Mouse (Mus musculus) retina, embryonic 14.5 days (tissue): ENCODE data around the gene Nr3c2.

Experiments
- DNase-seq: peaks from one replicate; pipeline ENCODE4 v3.0.0-alpha.2; 2015; ENCODE audit warnings: low spot score

The Nr3c2 gene

DNA sequence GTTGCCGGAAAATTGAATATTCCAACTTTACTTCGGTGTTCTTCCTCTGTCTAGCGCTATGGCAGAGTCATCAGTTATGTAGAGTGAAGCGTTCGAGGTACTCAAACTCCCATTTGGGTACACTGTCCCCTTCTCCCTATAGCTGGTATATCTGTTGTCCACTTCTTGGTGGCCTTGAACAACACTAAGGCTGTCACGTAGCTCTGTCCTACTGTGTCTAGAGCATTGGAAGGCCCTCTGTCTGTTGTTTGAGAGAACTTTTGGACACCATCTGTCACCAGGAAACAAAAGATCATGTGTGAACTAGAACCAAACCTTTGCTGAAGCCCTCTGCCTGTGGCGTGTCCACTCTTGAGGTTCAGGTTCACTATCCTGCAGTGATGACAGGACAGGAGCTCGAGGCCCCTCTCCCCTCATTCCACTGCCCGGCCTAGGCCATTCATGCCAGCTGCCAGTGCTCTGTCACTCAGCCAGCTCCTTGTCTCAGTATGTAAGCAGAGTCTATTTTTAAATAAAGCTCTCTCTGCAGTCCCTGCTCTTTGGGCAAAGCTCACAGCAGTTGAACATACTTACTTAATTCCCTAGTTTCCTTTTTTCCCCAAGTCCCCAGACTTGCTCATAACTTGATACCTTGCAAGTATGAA is 72.6 kb downstream of the Nr3c2 start:
- DNase-seq: no peak

DNA sequence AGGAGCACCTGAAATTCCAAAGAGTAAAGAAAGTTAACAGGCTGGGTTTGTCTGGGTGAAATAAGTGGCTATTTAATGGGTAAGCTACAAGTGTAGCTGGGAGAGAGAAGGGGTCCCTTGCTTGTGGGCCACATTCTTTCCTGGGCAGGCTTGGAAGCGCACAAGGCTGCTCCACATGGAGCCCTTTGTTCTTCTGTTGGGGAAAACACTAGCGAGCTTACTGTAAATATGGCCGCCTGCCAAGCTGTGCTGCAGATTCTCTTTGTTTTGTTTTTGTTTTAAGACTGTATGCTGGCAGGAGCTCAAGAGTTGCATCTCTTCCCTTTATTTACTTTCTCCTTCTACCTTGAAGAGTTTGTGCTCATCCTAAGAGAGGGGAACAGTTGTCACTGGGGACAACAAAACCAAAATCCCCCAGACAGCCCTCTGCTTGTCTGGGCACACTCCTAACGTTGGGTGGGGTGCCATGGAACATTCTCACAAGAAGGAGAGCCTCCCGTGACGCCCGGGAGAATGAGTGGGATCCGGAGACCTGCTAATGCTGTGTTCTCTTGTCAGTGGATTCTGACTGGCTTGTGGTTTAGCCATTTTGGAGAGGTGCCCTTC is 73.8 kb downstream of the Nr3c2 start:
- DNase-seq: no peak

DNA sequence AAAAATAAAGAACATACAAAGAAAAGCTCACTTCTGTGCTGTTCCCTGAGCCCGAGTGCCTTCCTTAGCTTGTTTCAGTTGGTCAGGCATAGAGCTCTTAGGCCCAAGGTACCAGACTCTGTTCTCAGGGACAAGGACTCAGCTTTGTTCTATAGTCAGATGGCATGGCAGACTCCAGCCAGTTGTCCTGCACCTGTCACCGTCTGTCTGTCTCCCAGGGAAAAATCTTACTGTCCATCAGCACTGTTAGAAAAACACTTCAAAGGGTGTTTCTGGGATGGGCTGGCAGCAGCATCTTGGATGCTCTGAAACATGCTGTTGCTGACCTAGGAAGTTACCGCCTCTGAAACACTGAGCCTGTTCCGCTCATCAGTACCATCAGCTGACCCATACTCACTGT is 78.7 kb downstream of the Nr3c2 start:
- DNase-seq: no peak

DNA sequence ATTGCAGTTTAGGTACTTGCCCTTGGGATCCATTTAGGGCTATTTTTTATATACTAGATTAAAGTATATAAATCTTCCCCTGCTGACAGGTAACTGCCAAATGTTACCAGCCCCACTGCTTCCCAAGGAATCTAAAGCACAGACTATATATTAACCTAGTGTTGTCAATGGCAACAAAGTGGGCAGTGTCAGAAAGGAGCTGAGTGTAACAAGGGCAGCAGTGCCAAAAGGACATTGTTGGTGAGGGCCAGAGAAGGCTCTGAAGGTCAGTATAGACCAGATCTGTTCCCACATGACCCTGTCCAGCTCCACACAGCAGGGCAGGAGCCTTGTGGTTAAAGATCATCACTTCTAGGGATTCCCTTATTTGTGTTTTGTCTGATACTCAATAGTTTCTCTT is 84.8 kb downstream of the Nr3c2 start:
- no peak for DNase-seq

DNA sequence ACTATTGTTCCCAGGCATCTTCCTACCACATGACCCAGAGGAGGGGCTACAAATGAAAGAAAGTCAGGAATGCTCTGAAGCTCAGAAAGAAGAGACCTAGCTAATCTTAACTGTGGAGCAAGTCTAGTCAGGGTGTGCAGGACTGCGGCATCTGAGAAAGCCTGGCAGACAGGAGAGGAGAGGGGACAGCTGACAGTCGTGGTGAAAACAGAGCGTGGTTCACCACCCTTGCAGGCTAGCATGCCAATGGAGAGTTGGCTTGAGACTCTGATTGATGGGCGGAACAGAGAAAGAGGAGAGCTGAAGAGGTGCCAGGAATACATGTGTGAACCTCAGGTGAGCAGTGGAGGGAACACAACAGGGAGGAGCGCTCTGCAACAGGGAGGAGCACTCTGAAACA is 85.6 kb downstream of the Nr3c2 start:
- no peak for DNase-seq

DNA sequence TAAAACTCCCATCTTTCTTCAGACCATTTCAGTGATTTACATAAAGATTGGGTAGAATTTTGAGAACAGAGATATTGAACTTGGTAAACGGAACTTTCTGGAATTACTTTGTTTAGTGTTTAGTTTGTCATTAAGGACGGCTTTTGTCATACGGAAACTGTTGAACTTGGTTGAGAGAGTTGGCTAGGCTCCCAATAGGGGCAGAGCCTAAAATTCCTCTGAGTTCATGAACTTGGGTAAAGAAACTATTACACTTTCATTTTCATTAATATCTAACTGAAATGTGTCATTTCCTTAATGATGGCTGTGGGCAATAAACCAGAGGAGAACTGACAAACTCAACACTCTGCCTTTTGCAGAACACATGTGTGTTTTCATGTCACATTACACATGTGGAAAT is 88.6 kb downstream of the Nr3c2 start:
- no peak for DNase-seq

DNA sequence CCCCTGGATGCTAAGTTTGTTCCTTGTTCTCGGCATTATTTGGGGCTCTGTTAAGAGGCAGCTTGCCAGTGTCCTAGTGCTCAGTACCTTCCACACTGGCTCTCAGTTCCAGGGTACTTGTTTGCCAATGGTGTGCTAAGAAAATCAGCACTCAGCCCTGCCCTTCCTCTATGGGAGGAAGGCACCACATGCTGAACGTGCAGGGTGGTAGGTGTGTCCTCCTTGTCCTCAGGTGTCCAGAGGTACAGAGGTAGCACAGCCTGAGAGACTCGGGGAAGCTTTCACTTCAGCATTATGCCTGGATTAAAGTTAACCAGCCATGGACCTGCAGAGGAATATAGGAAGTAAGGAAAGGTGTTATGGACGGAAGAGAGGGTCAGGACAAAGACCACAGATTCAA is 99.0 kb downstream of the Nr3c2 start:
- no peak for DNase-seq

DNA sequence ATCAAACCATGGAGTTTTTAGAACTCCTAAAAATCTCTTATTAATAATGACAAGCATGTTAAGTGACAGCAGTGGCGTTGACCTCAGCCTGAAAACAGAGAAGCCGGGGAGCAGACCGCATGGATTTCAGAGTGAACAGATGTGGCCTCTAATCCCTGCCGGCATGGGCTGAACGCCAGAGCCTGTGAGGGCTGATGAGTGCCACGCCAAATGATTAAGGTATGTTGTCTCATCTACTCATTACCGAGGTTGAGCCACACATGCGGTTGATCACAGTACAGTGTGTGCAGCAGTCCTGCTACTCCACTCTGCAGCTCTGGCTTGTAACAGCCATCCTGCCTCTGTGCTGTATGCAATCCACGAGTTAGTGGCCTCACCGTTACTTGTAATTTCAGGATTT is 110.2 kb downstream of the Nr3c2 start:
- DNase-seq: peak; percentile 53

DNA sequence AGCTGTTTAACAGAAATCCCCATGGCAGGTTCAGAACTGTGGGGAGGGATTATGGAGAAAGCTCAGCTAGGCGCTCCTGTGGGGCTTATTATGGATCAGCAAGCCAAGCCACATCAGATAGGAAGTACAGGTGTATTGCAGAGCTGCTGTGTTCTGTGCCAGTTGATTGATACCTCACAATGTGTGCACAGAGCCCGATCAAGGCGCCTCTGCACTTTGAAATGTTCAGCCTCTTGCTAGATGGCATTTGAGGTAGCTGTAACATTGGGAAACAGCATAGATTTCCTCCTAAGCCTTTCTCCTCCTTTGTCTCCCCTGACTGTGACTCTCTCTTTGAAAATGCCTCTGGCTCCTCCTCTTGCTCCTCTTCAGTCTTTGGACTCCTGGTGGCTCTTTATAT is 112.7 kb downstream of the Nr3c2 start:
- no peak for DNase-seq

DNA sequence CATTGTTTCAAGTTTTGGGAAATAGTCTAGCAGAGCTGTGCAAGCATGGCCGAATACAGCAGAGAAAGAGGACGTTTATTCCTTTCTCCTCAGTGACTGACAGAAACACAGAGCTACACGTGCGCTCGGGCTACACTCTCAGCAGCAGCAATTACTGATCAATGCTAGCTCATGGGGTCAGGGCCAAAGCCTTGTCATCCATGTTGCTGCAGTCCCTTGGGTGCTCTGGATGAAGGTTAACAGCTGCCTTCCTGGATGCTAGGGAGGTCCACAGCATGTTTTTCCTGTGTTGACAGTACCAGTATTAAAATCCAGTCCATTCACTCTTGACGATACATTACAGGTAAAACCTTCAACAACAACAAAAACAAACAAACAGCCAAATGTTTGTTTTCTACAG is 113.4 kb downstream of the Nr3c2 start:
- no peak for DNase-seq

DNA sequence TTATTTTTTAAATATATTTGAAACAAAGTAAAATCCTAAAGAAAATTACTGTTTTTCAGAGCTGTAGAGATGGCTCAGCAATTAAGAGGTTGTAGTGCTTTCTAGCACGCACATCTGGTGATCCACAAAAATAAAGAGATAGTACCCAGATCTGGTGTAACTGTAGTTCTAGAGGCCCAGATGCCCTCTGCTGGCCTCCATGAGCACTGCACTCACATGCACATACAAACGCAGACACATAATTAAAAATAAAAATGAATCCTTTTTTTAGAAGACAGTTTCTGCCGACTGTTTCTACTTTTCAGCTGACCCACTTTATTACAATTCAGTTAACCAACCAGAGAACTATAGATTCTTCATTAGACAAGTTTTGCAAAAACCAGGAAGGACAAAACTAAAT is 117.5 kb downstream of the Nr3c2 start:
- DNase-seq: no peak

DNA sequence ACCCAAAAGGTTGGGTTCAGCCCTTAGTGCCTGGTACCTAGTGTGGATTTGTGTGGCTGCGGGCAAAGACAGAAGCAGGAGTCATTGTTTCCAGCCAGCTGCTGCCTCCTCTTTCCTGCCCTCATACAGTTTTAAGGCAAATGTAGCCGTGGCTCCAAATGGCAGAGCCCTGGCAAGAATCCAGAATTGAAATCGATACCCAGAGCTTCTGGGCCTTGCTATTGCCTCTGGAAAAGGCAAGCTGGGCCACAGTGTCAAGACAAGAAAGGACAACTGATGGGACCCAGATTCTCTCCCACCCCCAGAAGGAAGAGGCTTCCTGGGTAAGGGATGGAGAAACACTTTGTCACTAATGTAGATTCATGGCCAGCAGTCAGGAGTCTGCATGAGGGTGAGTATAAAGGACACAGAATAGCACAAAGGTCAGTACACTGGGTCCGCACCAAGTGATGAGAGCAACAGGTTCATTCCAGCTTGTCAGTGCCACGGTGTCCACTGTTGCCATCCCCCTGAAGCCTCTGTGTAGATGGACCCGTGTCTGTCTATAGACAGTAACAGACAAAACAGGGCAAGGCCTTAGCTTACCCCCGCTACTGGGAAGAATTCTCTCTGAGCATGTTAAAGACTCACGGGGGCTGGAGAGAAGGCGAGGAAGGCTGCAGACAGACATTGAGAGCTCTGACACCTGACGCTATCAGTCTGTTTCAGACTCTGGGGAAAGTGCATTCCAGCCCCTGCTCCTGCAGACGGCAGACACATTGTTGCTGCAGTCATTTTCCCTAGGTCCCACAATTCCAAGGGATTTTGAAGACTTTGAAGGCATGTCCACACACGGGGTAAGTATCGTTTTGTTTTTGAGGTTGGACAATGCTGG is 124.8 kb downstream of the Nr3c2 start:
- DNase-seq: no peak

DNA sequence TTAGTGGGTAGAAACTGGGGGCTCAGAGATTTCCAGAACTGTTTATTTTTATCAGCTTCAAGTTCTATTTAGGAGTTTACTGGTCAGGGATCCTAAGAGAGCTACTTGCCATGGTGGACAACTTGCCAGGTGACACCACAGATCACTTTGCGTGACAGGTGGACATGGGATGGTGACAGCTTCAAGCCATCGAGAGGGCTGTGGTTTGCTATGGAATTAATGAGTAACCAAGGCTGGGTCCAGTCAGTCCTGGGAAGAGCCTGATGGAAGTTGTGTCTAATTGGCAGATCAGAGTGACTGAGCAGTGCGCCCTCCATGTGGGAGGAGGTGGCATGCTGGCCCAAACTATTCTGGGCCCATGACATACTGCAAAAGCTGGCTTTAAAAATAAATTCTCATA is 132.0 kb downstream of the Nr3c2 start:
- no peak for DNase-seq

DNA sequence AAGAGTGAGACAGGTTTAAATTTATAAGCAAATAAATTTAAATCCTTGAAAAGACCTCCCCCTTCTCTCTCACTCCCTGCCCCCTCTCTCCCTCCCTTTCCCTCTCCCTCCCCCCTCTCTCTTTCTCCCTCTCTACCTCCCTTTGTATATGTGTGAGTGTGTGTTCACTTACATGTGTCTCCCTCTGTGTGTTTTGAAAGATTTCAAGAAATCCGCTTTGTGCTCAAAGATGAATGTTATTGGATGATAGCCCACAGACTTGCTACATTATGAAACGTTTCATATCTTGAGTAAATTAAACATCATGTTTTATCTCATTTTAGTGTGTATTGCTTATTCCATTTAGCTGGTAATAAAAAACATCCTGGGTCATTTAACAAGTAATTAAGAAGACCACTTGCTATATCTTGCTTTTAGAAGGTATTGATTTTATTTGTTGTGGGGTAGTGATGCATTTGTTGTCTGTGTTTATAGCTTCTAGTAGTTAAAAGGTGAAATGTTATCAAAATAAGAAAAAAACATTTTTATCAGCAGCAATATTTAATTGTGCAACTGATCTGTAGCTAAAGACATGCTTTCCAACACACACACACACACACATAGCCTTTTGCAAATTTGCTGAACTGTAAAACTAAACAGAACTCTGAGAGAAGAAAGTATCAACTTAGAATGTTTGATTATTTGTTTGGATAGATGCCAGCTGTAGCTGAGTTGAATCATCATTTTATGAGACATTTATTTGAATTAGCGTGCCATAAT is 134.6 kb downstream of the Nr3c2 start:
- no peak for DNase-seq

DNA sequence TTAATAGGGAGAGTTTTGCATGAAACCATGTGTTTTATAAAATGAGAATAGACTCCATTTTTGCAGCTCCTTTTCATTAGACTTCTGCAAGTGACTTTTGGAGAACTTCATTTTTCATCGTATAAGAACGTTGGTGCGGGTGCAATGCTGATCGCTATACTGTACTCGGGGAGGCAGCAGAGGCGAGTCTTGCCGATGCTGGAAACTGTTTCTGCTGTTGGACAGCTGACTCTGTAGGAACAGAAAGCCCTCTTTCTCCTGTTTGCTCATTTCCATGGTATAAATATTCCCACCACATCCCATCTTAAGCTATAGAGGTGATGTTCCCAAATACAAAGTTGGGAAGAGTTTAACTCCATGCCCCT is 135.2 kb downstream of the Nr3c2 start:
- DNase-seq: no peak

DNA sequence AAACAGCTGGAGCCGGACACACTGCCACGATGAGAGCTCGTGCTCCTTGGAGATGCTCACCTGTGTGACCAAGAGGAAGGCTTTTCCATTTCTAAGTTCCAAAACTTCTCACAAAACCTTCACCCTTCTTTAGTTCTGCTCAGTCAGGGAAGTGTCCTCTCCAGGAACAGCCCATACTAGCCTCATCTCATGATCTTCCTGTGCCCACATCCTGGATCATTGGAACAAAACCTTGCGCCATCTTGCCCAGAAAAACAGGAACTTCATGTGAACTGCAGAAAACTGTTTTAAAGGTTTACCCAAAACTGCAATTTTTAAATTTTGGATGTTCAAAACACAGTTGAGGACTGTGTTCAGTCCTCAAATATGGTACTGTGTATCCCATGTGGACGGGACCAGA is 142.0 kb downstream of the Nr3c2 start:
- no peak for DNase-seq

DNA sequence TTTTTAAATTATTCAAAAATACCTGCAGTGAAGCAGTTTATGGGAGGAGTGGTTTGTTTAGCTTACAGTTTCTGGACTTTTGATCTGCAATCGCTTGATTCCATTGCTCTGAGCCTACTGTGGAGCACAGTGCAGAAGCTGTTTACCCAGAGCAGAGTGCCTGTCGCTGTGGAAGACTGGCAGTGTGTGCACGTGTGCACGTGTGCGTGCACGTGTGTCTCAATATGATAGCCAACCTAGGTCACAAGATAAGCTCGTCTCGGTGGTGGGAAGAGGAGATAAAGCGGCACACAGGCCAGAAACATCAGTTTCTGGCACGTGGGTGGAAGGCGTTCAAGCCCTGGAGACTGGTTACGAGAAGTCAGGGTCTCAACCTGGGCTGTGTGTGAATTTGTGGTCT is 145.6 kb downstream of the Nr3c2 start:
- no peak for DNase-seq

DNA sequence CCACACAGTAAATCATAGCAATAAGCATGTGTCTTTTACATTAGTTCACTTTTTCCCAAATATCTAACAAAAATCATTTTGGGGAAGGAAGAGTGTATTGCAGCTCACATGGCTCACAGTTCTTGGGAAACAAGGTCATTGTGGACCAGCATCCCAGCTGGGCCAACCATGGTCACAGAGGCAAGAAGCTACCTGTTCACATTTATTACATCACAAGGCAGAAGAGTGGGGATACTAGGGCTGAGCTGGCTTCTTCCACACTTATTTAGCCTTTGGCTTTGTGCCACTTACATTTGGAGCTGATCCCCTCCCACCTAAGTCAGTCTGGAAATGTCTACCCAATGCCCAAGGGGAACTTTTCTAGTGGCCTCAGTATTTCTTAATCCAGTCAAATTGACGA is 146.5 kb downstream of the Nr3c2 start:
- DNase-seq: no peak

DNA sequence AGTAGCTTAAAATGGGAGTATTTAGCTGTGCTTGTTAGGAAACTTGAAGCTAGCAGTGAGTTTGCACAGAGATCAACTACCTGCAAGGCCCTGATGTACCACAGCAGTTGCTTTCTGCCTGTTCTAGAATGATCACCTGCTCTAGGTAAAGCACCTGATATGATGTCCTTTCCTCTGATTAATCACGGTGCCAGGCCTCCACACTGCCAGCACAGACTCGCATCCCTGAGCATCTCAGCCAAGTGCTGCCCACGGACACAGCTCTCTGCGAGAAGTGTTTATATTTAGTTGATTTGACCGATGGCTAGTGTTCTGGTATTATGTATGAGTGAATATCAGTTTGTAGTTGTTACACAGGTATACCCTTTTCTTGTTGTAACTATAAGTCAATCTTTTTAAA is 147.0 kb downstream of the Nr3c2 start:
- no peak for DNase-seq

DNA sequence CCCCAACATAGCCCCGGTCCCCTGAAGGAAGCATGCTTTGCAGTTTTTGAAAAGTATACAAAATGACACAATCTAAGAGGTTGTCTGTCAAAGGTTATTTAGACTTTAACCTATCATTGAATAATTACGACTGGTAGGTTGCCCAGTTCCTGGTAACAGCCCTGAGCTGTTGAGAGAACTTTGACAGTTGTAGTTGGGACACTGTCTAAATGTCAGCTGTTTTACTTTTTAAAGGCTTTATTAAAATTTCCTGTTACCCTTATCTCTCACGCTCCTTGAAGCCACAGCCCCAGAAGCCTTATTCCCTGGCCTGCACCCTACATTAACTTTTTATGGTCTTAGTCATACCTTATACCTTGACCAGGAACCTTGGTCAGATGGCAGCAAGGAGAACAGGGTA is 147.5 kb downstream of the Nr3c2 start:
- DNase-seq: no peak

DNA sequence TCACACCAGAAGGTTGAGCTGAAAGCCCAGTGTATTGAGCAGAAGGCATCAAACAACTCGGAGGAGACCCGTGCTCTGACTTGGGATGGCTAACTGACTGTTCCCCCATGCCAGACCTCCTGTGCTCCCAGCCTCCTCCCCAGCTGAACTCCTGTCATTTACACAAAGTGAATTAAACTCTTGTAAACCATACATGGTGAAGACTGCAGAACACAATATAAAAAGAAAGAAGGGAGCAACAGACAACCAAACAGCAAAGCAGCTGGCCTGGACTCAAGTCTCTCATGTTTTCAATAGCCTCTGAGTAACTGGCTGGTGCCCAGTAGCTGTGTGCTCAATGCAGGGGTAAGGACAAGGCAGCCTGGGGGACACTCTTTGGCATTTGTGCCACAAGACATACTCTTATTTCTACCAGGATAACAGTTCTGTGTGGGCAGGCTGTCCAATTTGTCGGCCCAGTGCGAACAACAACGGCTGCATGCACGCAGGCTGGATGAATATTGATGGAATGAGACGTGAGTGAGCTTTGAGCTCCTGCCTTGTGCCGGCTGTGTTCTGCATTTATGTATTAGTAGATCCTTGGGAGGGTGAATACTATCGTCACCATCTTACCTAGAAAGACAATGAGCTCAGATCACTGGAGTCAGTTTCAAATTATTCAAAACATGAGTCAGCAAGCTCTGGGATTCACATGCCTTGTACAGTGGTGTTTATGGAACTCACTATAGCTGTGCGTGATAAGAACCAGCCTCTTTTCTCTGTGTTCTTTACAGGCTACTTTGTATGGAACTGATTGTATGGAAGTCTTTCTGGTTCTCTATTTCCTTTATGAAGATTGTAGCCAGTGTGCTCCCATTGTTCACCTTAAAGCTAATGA is 152.4 kb downstream of the Nr3c2 start:
- DNase-seq: no peak
